Mouse (Mus musculus): ENCODE results near the gene Stoml1. TPM values are rescaled to one million over a fixed set of nuclear protein-coding genes. Genes with fewer than 3 reads are reported as not detected.
"Not testable (repeated sequence)": the region's sequence is repeated elsewhere in the genome, so short reads cannot be mapped to it uniquely, and the experiment has no call there.

The Stoml1 gene
- polyA plus RNA-seq, 1 experiment from 2014 or later, result 20.1 TPM

GRCm38 (mm10) chr9:58247064-58247759, 5.8 kb upstream of the Stoml1 start:
- Histone ChIP-seq H3K4me3 (ENCODE audit: low read depth, low read length) (peak overlapping the region; percentile 28), H3K27me3 (ENCODE audit: control insufficient read depth, insufficient read depth, low read length) (no peaks in the 10 kb centered on the region), H3K27ac (replicated peaks; ENCODE audit: low read depth, low read length) (peak overlapping the region; percentile 47), H3K4me1 (ENCODE audit: control insufficient read depth, insufficient read depth, low read length) (peaks cover 7% of the 10 kb centered on the region), H3K36me3 (replicated peaks; ENCODE audit: control insufficient read depth, insufficient read depth, low read depth, low read length) (no peaks in the 10 kb centered on the region), H3K4me2 (ENCODE audit: low read depth, low read length) (peak overlapping the region; percentile 48), H3K9me3 (replicated peaks; ENCODE audit: control insufficient read depth, low read length) (no peaks in the 10 kb centered on the region), H3K9ac (replicated peaks; ENCODE audit: low read length) (peak overlapping the region; percentile 60)
- peak; percentile 85 for DNase-seq (ENCODE audit: low spot score)
- 8% methylated on average over 25 of the region's 25 CpGs for WGBS
- peak; percentile 79; the same call in 1 of the 2 replicates for ATAC-seq (replicated peaks; ENCODE audit: insufficient number of reproducible peaks, low FRiP score, low TSS enrichment, low read depth)

GRCm38 (mm10) chr9:58248746-58249413, 4.1 kb upstream of the Stoml1 start:
- H3K4me1 ChIP-seq (ENCODE audit: control insufficient read depth, insufficient read depth, low read length), result peaks cover 7% of the 10 kb centered on the region

GRCm38 (mm10) chr9:58249592-58250192, 3.3 kb upstream of the Stoml1 start, which contains the start of gene Pml:
Pml (minus strand) TSS chr9:58249786.
- Histone ChIP-seq H3K27ac (replicated peaks; ENCODE audit: low read depth, low read length) (peak within 1 kb of the TSS; percentile 59), H3K4me3 (ENCODE audit: low read depth, low read length) (peak within 1 kb of the TSS; percentile 51), H3K36me3 (replicated peaks; ENCODE audit: control insufficient read depth, insufficient read depth, low read depth, low read length) (no peaks in the 10 kb centered on the region), H3K4me2 (ENCODE audit: low read depth, low read length) (peak within 1 kb of the TSS; percentile 78), H3K9me3 (replicated peaks; ENCODE audit: control insufficient read depth, low read length) (no peaks in the 10 kb centered on the region), H3K4me1 (ENCODE audit: control insufficient read depth, insufficient read depth, low read length) (peaks cover 7% of the 10 kb centered on the region), H3K9ac (replicated peaks; ENCODE audit: low read length) (peak within 1 kb of the TSS; percentile 76), H3K27me3 (ENCODE audit: control insufficient read depth, insufficient read depth, low read length) (no peaks in the 10 kb centered on the region)
- under 1% methylated on average over 16 of the region's 16 CpGs for WGBS
- 0 out of 2 replicates have a peak, but pooled peaks have one; percentile 50 for ATAC-seq (replicated peaks; ENCODE audit: insufficient number of reproducible peaks, low FRiP score, low TSS enrichment, low read depth)
- peak; percentile 79 for DNase-seq (ENCODE audit: low spot score)

More at GRCm38 (mm10) chr9:58248746-58249413, 4.1 kb upstream of the Stoml1 start:
- DNase-seq (ENCODE audit: low spot score), result no peak
- peak overlapping the region; percentile 59; the same call in 1 of the 2 replicates for H3K27ac ChIP-seq (replicated peaks; ENCODE audit: low read depth, low read length)
- ATAC-seq (replicated peaks; ENCODE audit: insufficient number of reproducible peaks, low FRiP score, low TSS enrichment, low read depth), result no peak
- 42% methylated on average over 7 of the region's 7 CpGs for WGBS
- H3K36me3 ChIP-seq (replicated peaks; ENCODE audit: control insufficient read depth, insufficient read depth, low read depth, low read length), result no peaks in the 10 kb centered on the region
- H3K9me3 ChIP-seq (replicated peaks; ENCODE audit: control insufficient read depth, low read length), result no peaks in the 10 kb centered on the region
- peak overlapping the region; percentile 76 for H3K9ac ChIP-seq (replicated peaks; ENCODE audit: low read length)
- H3K27me3 ChIP-seq (ENCODE audit: control insufficient read depth, insufficient read depth, low read length), result no peaks in the 10 kb centered on the region
- peak overlapping the region; percentile 51 for H3K4me3 ChIP-seq (ENCODE audit: low read depth, low read length)
- H3K4me2 ChIP-seq (ENCODE audit: low read depth, low read length), result peak overlapping the region; percentile 78

- ATAC-seq (replicated peaks; ENCODE audit: insufficient number of reproducible peaks, low FRiP score, low TSS enrichment, low read depth) (no peak), DNase-seq (ENCODE audit: low spot score) (no peak)
- H3K9ac ChIP-seq (replicated peaks; ENCODE audit: low read length), result no peak overlapping the region
- no peak overlapping the region for H3K27ac ChIP-seq (replicated peaks; ENCODE audit: low read depth, low read length)
- H3K9me3 ChIP-seq (replicated peaks; ENCODE audit: control insufficient read depth, low read length), result no peaks in the 10 kb centered on the region
- WGBS, result 82% methylated on average over 8 of the region's 8 CpGs
- no peaks in the 10 kb centered on the region for H3K27me3 ChIP-seq (ENCODE audit: control insufficient read depth, insufficient read depth, low read length)
- no peak overlapping the region for H3K4me3 ChIP-seq (ENCODE audit: low read depth, low read length)
- H3K4me1 ChIP-seq (ENCODE audit: control insufficient read depth, insufficient read depth, low read length), result peaks cover 7% of the 10 kb centered on the region
- H3K4me2 ChIP-seq (ENCODE audit: low read depth, low read length), result no peak overlapping the region
- no peaks in the 10 kb centered on the region for H3K36me3 ChIP-seq (replicated peaks; ENCODE audit: control insufficient read depth, insufficient read depth, low read depth, low read length)
These were observed 2.6 kb upstream of the Stoml1 start for GRCm38 (mm10) chr9:58250322-58250721.

GRCm38 (mm10) chr9:58250730-58251129, 2.2 kb upstream of the Stoml1 start:
- not testable (repeated sequence) for H3K9me3 ChIP-seq (replicated peaks; ENCODE audit: control insufficient read depth, low read length); H3K27ac ChIP-seq (replicated peaks; ENCODE audit: low read depth, low read length); H3K4me2 ChIP-seq (ENCODE audit: low read depth, low read length); H3K36me3 ChIP-seq (replicated peaks; ENCODE audit: control insufficient read depth, insufficient read depth, low read depth, low read length); H3K9ac ChIP-seq (replicated peaks; ENCODE audit: low read length); H3K4me1 ChIP-seq (ENCODE audit: control insufficient read depth, insufficient read depth, low read length); ATAC-seq (replicated peaks; ENCODE audit: insufficient number of reproducible peaks, low FRiP score, low TSS enrichment, low read depth); H3K4me3 ChIP-seq (ENCODE audit: low read depth, low read length); DNase-seq (ENCODE audit: low spot score); H3K27me3 ChIP-seq (ENCODE audit: control insufficient read depth, insufficient read depth, low read length)
- WGBS, result 94% methylated on average over 1 of the region's 1 CpGs

GRCm38 (mm10) chr9:58253805-58254122, 800 bp downstream of the Stoml1 start:
- Histone ChIP-seq H3K9ac (replicated peaks; ENCODE audit: low read length) (peak overlapping the region; percentile 73), H3K27ac (replicated peaks; ENCODE audit: low read depth, low read length) (0 out of 2 replicates have a peak overlapping the region, but pooled peaks have one; percentile 47), H3K4me2 (ENCODE audit: low read depth, low read length) (peak overlapping the region; percentile 67), H3K4me3 (ENCODE audit: low read depth, low read length) (peak overlapping the region; percentile 74)
- DNase-seq (ENCODE audit: low spot score); ATAC-seq (replicated peaks; ENCODE audit: insufficient number of reproducible peaks, low FRiP score, low TSS enrichment, low read depth); H3K36me3 ChIP-seq (replicated peaks; ENCODE audit: control insufficient read depth, insufficient read depth, low read depth, low read length); H3K4me1 ChIP-seq (ENCODE audit: control insufficient read depth, insufficient read depth, low read length); H3K9me3 ChIP-seq (replicated peaks; ENCODE audit: control insufficient read depth, low read length); H3K27me3 ChIP-seq (ENCODE audit: control insufficient read depth, insufficient read depth, low read length): not testable (repeated sequence)
- 62% methylated on average over 5 of the region's 5 CpGs for WGBS

- DNase-seq (ENCODE audit: low spot score) (no peak), ATAC-seq (replicated peaks; ENCODE audit: insufficient number of reproducible peaks, low FRiP score, low TSS enrichment, low read depth) (no peak)
- Histone ChIP-seq H3K27me3 (ENCODE audit: control insufficient read depth, insufficient read depth, low read length) (no peaks in the 10 kb centered on the region), H3K36me3 (replicated peaks; ENCODE audit: control insufficient read depth, insufficient read depth, low read depth, low read length) (no peaks in the 10 kb centered on the region; the same call in 1 of the 2 replicates), H3K9me3 (replicated peaks; ENCODE audit: control insufficient read depth, low read length) (no peaks in the 10 kb centered on the region), H3K4me1 (ENCODE audit: control insufficient read depth, insufficient read depth, low read length) (no peaks in the 10 kb centered on the region), H3K9ac (replicated peaks; ENCODE audit: low read length) (no peak overlapping the region), H3K4me3 (ENCODE audit: low read depth, low read length) (no peak overlapping the region), H3K27ac (replicated peaks; ENCODE audit: low read depth, low read length) (no peak overlapping the region), H3K4me2 (ENCODE audit: low read depth, low read length) (no peak overlapping the region)
- WGBS, result 62% methylated on average over 2 of the region's 2 CpGs
These were observed 2.1 kb downstream of the Stoml1 start for GRCm38 (mm10) chr9:58255105-58255504.
